Mouse (Mus musculus) bone marrow, adult 2 months (tissue): ENCODE results near the gene Bhlhe23.

ENCODE experiments used
- CTCF ChIP-seq: fragments of 200-500 bp; IDR thresholded peaks from 2 replicates; pipeline ENCODE4 v1.5.1; 2011; ENCODE audit warnings: low read length, control low read depth; ENCODE audit not compliant: control insufficient read depth, insufficient read depth
- POLR2A ChIP-seq: fragments of 200-500 bp; IDR thresholded peaks from 2 replicates; pipeline ENCODE4 v1.6.1; 2011; ENCODE audit warnings: low read depth, mild to moderate bottlenecking, control low read depth, low read length, borderline replicate concordance; ENCODE audit not compliant: control insufficient read depth

GRCm38 (mm10) chr2:180775223-180775622, 1.5 kb downstream of the Bhlhe23 start:
- TF ChIP-seq CTCF, result no peak
- no peak for TF ChIP-seq POLR2A
